Mouse (Mus musculus) myocyte (in vitro differentiated cells): ENCODE measurements around the gene Ifit1bl1.

ENCODE experiments used
- E2F4 ChIP-seq: IDR thresholded peaks from one replicate; pipeline ENCODE4 v1.6.1; 2011; ENCODE audit warnings: mild to moderate bottlenecking, control low read depth, moderate library complexity; ENCODE audit not compliant: insufficient read depth
- MAX ChIP-seq: IDR thresholded peaks from one replicate; pipeline ENCODE4 v1.6.1; 2011; ENCODE audit warnings: low read depth, mild to moderate bottlenecking, control low read depth
- MYOD1 ChIP-seq, 3 experiments: IDR thresholded peaks; one replicate each; pipeline ENCODE4 v1.6.1; 2011; ENCODE audit warnings: control low read depth in 2 of 3, low read depth in 2 of 3, mild to moderate bottlenecking in 2 of 3, moderate library complexity in 1 of 3; ENCODE audit not compliant: insufficient read length in 2 of 3, control insufficient read depth in 1 of 3
- MYOG ChIP-seq, 3 experiments: IDR thresholded peaks; one replicate each; pipeline ENCODE4 v1.6.1; 2011; ENCODE audit warnings: control low read depth in 2 of 3, low read depth in 2 of 3, mild to moderate bottlenecking in 2 of 3; ENCODE audit not compliant: insufficient read length in 2 of 3, control insufficient read depth in 1 of 3, insufficient read depth in 1 of 3
- POLR2A ChIP-seq: IDR thresholded peaks from one replicate; pipeline ENCODE4 v1.6.1; 2011; ENCODE audit warnings: low read depth, mild to moderate bottlenecking, control low read depth, moderate library complexity; ENCODE audit not compliant: insufficient read length
- POLR2AphosphoS2 ChIP-seq: IDR thresholded peaks from one replicate; pipeline ENCODE4 v1.6.1; 2011; ENCODE audit warnings: low read depth, control low read depth; ENCODE audit not compliant: insufficient read length
- TCF12 ChIP-seq: IDR thresholded peaks from one replicate; pipeline ENCODE4 v1.6.1; 2011; ENCODE audit warnings: mild to moderate bottlenecking, control low read depth; ENCODE audit not compliant: poor library complexity, insufficient read depth, severe bottlenecking
- USF1 ChIP-seq: IDR thresholded peaks from one replicate; pipeline ENCODE4 v1.6.1; 2011; ENCODE audit warnings: low read depth, mild to moderate bottlenecking, control low read depth, moderate library complexity

DNA sequence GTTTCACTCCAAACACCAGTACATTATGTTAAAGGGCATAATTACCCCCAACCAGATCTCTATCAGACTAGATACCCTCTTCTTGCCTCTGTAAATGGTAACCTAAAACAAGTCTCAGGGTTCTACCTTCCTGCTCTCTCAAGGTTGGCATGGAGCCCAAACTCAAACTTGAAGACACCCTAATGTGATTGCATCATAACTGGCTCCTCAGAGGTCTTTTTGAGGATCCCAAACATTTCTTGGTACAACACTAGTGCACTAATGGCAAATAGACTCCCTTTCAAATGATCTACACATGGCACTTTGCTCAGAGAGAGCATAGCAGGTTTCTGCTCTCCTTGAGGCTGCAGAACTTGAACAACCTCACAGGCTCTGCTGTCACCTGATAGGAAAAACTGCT, 4.9 kb downstream of the Ifit1bl1 start:
- no peak for TF ChIP-seq POLR2A
- no peak for TF ChIP-seq MAX
- TF ChIP-seq MYOD1 (IDR thresholded peaks at IDR 0.05; ENCODE audit: control insufficient read depth in 1 of 3, insufficient read length in 2 of 3, low read depth in 2 of 3) = no peak
- TF ChIP-seq TCF12 = no peak
- no peak for TF ChIP-seq USF1
- no peak for TF ChIP-seq MYOG (IDR thresholded peaks at IDR 0.05; ENCODE audit: control insufficient read depth in 1 of 3, insufficient read depth in 1 of 3, insufficient read length in 2 of 3, low read depth in 2 of 3)
- TF ChIP-seq E2F4 = no peak
- TF ChIP-seq POLR2AphosphoS2 = no peak
